Mouse (Mus musculus) heart, embryonic 13.5 days (tissue): Measurements from ENCODE around the gene Mgat4e. TPM values are rescaled to one million over a fixed set of nuclear protein-coding genes. Genes with fewer than 3 reads are reported as not detected.

Experiments
- ATAC-seq: fragments of 200-750 bp; cut with Nextera tagmentation; 2 replicates; pipeline ENCODE4 v1.8.0; 2017; ENCODE audit warnings: moderate TSS enrichment; ENCODE audit not compliant: insufficient number of reproducible peaks, low FRiP score, low TSS enrichment; ENCODE audit errors: extremely low read depth
- H3K27ac ChIP-seq: fragments of 300-500 bp; sonication (generic); replicated peaks from 2 replicates; pipeline ENCODE4 v1.5.1; 2015; ENCODE audit warnings: moderate library complexity, mild to moderate bottlenecking, inconsistent platforms
- H3K27me3 ChIP-seq: fragments of 300-500 bp; sonication (generic); replicated peaks from 2 replicates; pipeline ENCODE4 v1.6.1; 2015; ENCODE audit warnings: mild to moderate bottlenecking, inconsistent platforms
- H3K36me3 ChIP-seq: fragments of 300-500 bp; sonication (generic); 2 replicates; pipeline ENCODE4 v1.6.1; 2015; ENCODE audit warnings: mild to moderate bottlenecking, inconsistent platforms
- H3K4me1 ChIP-seq: fragments of 300-500 bp; sonication (generic); 2 replicates; pipeline ENCODE4 v1.6.1; 2015; ENCODE audit warnings: inconsistent platforms
- H3K4me2 ChIP-seq: fragments of 300-500 bp; sonication (generic); 2 replicates; pipeline ENCODE4 v1.6.1; 2015; ENCODE audit warnings: inconsistent platforms, mild to moderate bottlenecking, moderate library complexity
- H3K4me3 ChIP-seq: fragments of 300-500 bp; sonication (generic); 2 replicates; pipeline ENCODE4 v1.5.1; 2015; ENCODE audit warnings: moderate library complexity, mild to moderate bottlenecking, inconsistent platforms
- H3K9ac ChIP-seq: fragments of 300-500 bp; sonication (generic); 2 replicates; pipeline ENCODE4 v1.6.1; 2015; ENCODE audit warnings: inconsistent platforms, mild to moderate bottlenecking, moderate library complexity
- H3K9me3 ChIP-seq: fragments of 300-500 bp; sonication (generic); 2 replicates; pipeline ENCODE4 v1.6.1; 2016; ENCODE audit warnings: inconsistent platforms
- WGBS: fragments of 180-500 bp; shearing (Covaris S2); methylation state at CpG from one replicate; pipeline ENCODE4 v1.1.7; 2015; ENCODE audit warnings: mixed read lengths; 5-methylcytosine and 5-hydroxymethylcytosine counted together
- polyA plus RNA-seq: library from polyadenylated mRNA; unstranded; fragments of >200 nt; fragmentation: Nextera tagmentation; extraction: Ambion mirVana; gene quantifications from 2 replicates; pipeline ENCODE4 v1.2.1, GENCODE M21; 2015

Gene Mgat4e
- polyA plus RNA-seq, result not detected in 2 replicates

DNA sequence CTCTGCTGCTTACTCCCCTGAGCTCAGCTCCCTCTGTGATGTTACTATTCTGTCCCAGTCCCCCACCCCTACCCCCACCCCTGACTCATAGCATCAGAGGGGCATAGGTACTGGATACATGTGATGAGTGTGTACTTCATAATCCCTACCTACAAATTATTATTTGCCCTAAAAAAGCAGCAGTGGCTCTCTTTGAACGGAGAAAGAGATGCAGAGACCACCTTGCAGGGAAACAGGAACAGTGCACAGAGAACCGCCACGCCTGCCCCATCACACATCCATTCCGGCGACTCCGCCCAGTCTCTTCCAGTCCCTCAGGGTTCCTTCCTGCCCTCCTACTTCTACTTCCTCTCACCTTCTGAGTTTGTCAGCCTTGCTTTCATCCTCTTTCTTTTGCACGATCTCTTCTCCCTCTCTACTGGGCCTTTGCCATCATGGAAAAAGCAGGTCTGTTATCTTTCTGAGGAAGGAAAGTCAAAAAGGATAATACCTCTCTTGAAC lies at the start of gene Mgat4e:
TSS of gene Mgat4e (minus strand) at position 51 of the 501 bp plus-strand sequence.
- Histone ChIP-seq H3K27ac (no peak within 1 kb of the TSS), H3K27me3 (no peaks in the 10 kb centered on the region), H3K4me1 (no peaks in the 10 kb centered on the region), H3K36me3 (no peaks in the 10 kb centered on the region), H3K9ac (no peak within 1 kb of the TSS), H3K4me3 (no peak within 1 kb of the TSS), H3K9me3 (peaks cover 5% of the 10 kb centered on the region), H3K4me2 (no peak within 1 kb of the TSS)
- 45% methylated on average over 7 of the region's 7 CpGs for WGBS
- no peak; the same call in 1 of the 2 replicates for ATAC-seq

DNA sequence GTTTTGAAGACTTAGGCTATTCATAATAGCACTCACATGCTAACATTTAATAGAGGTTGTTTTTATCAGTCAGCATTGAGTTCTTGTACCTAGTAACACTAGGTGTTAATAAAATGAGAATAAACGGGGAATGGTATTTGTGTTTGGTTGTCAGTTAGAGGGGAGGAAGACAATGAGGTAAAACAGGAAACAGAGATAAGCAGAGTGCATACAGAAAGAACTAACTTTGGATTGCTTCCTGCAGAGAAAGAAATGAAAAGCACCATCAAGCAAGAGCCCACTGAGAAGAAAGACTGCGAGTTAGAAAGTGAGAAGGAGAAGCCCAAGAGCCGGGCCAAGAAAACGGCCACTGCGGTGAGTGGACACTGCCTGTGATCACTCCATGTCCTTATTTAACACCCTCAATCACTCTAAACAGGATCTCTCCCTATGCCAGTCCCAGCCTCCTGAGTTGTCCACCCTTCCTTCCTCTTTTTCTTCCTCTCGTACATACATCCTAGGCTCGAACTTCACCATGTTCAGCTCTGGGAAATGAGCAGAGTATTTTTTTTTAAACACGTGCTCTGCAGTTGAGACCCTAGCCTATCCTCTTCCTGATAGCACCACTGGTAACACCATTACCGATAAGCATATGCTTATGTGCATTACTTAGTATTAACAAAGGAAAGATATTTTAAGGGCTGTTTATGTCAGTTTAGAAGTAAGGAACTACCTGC lies 48.0 kb upstream of the Mgat4e start:
- no peak overlapping the region for H3K9ac ChIP-seq
- WGBS, result 73% methylated on average over 9 of the region's 9 CpGs
- peaks cover 86% of the 10 kb centered on the region for H3K36me3 ChIP-seq
- H3K9me3 ChIP-seq, result no peaks in the 10 kb centered on the region
- H3K4me2 ChIP-seq, result no peak overlapping the region
- no peak overlapping the region for H3K4me3 ChIP-seq
- no peaks in the 10 kb centered on the region for H3K4me1 ChIP-seq
- no peak overlapping the region for H3K27ac ChIP-seq
- no peaks in the 10 kb centered on the region for H3K27me3 ChIP-seq
- ATAC-seq, result no peak

DNA sequence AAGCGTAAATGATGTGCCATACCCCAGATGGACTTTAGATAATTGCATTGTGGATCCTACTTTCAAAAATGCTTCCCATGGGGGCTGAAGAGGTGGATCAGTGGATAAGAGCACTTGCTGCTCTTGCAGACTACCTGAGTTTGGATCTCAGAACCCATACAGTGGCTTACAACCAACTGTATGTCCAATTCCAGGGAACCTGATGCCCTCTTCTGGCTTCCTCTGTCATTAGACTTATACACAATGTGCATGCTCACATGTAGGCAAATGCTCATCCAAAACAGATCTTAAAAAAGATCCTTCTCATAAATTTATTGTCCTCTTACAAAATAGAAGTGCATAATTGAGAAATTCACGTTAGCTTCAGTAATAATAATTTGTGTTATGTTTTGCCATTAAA lies 42.3 kb upstream of the Mgat4e start:
- Histone ChIP-seq H3K36me3 (peaks cover 76% of the 10 kb centered on the region), H3K27me3 (no peaks in the 10 kb centered on the region), H3K4me1 (no peaks in the 10 kb centered on the region), H3K27ac (no peak overlapping the region), H3K4me2 (no peak overlapping the region), H3K9ac (no peak overlapping the region), H3K4me3 (no peak overlapping the region), H3K9me3 (no peaks in the 10 kb centered on the region)
- WGBS, result 92% methylated on average over 2 of the region's 2 CpGs
- ATAC-seq, result no peak

DNA sequence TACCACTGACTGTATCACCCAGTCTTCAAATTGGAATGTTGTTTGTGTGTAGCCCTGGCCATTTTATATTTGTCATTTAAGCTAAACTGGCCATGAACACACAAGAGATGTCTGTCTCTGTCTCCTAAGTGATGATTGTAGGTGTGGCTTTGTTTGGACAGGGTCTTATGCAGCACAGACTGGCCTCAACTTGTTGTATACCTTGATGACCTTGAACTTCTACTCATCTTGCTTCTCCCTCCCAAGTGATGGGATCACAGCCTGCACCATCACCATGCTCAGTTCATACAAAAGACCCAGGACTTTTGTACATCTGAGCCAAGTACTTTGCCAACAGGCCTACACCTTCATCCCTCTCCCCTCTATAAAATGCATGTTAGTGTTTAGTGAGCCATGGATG lies 40.2 kb upstream of the Mgat4e start:
- Histone ChIP-seq H3K9ac (no peak overlapping the region), H3K27me3 (no peaks in the 10 kb centered on the region), H3K4me2 (no peak overlapping the region), H3K4me3 (no peak overlapping the region), H3K36me3 (peaks cover 77% of the 10 kb centered on the region), H3K27ac (no peak overlapping the region), H3K9me3 (no peaks in the 10 kb centered on the region), H3K4me1 (no peaks in the 10 kb centered on the region)
- no peak for ATAC-seq

DNA sequence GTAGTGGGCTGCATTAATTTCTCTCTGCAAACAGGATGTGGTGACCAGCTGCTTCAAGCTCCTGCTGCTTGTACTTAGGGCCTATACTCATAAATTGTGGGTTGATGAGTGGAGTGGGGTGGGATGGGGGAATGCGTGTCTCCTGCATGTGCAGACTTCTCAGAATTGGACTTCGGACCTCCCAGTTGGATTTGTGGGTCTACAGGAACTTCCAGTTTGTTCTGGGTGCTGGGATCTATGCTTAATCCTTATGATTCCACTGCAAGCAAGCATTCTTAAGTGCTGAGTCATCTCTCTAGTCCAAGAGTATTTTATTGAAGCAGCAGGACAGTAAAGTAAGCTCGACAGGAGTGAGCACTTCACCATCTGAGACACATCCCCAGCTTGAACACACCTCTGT lies 34.1 kb upstream of the Mgat4e start:
- no peak overlapping the region for H3K9ac ChIP-seq

DNA sequence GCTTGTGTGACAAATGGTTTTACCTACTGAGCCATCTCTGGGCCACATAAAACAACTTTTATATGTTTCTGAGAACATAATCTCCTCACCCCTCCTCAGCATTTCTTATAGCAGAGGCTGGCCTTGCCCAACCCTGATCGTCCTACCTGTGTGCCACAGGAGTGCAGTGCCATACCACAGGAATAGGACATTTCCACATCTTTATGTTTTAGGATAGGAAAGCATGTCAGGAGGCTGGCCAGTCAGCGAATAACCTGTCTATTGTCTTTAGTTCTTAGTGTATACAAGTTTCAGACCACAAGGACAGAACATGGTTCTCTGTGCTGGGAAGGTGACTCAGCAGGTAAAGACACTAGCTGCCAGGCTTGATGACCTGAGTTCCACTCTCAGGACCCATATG lies 31.3 kb upstream of the Mgat4e start:
- no peaks in the 10 kb centered on the region for H3K9me3 ChIP-seq
- peaks cover 14% of the 10 kb centered on the region for H3K36me3 ChIP-seq
- H3K27me3 ChIP-seq, result no peaks in the 10 kb centered on the region
- no peak for ATAC-seq
- no peak overlapping the region for H3K9ac ChIP-seq
- 90% methylated on average over 2 of the region's 2 CpGs for WGBS
- no peak overlapping the region for H3K4me2 ChIP-seq
- H3K27ac ChIP-seq, result no peak overlapping the region
- H3K4me1 ChIP-seq, result peaks cover 5% of the 10 kb centered on the region
- no peak overlapping the region for H3K4me3 ChIP-seq

More for the DNA sequence above, 34.1 kb upstream of the Mgat4e start:
- 56% methylated on average over 3 of the region's 3 CpGs for WGBS
- H3K4me1 ChIP-seq, result peaks cover 5% of the 10 kb centered on the region
- H3K27me3 ChIP-seq, result no peaks in the 10 kb centered on the region
- H3K9me3 ChIP-seq, result no peaks in the 10 kb centered on the region
- H3K27ac ChIP-seq, result no peak overlapping the region
- peaks cover 35% of the 10 kb centered on the region for H3K36me3 ChIP-seq
- H3K4me2 ChIP-seq, result no peak overlapping the region
- no peak for ATAC-seq
- no peak overlapping the region for H3K4me3 ChIP-seq

DNA sequence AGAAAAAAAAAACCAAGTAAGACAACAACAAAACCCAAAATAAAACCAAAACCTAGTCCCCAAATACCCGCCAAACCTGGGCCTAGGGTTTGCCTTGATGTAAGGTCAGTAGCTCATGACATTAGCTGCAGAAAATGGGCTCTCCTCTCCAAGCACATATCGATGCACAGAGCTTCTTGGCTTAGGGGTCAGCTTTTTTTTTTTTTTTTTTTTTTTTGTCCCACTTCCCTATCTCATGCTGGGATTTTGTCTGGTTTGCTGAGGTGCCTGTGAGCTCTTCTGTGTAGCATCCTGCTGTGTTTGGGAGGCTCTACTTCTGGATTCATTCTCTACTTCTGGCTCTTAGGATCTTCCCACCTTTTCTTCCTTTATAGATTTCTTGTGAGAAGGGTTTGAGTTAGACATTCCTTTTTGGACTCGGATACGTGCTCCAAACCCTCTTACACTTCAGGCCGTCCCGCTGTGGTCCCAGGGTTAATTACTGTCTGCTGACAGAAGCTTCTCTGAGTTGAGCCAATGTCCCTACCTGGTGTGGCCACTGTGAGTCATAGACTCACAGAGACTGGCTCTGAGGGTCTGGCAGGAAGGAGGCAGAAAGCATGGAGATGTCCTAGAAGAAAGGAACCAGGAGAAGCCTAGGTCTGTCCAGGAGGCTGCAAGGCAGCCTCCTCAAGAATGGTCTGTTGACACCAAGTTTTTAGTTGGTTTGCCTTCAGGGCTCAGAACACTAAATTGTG lies 28.1 kb upstream of the Mgat4e start:
- no peak overlapping the region for H3K27ac ChIP-seq
- 76% methylated on average over 6 of the region's 6 CpGs for WGBS
- H3K4me1 ChIP-seq, result peaks cover 5% of the 10 kb centered on the region
- ATAC-seq, result no peak
- H3K4me3 ChIP-seq, result no peak overlapping the region
- H3K4me2 ChIP-seq, result no peak overlapping the region
- H3K27me3 ChIP-seq, result no peaks in the 10 kb centered on the region
- H3K9ac ChIP-seq, result no peak overlapping the region
- no peaks in the 10 kb centered on the region for H3K36me3 ChIP-seq
- H3K9me3 ChIP-seq, result no peaks in the 10 kb centered on the region

DNA sequence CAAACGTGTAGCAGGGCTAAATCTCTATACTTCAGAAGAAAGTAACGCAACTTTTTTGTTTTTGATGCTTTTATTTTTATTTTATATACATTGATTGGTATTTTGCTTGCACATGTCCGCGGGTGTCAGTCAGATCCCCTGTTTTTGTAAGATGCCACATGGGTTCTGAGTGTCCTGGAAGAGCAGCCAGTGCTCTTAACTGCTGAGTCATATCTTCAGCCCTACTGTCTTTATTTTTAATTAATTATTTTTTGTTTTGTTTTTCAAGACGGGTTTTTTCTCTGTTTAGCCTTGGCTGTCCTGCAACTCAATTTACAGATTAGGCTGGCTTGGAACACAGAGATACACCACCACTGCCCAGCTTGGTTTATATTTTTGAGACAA lies 24.4 kb upstream of the Mgat4e start:
- Histone ChIP-seq H3K36me3 (no peaks in the 10 kb centered on the region), H3K27ac (no peak overlapping the region), H3K9me3 (no peaks in the 10 kb centered on the region), H3K4me2 (no peak overlapping the region), H3K27me3 (no peaks in the 10 kb centered on the region), H3K4me1 (peaks cover 14% of the 10 kb centered on the region), H3K4me3 (no peak overlapping the region), H3K9ac (no peak overlapping the region)
- no peak for ATAC-seq
- WGBS, result 68% methylated on average over 5 of the region's 5 CpGs

DNA sequence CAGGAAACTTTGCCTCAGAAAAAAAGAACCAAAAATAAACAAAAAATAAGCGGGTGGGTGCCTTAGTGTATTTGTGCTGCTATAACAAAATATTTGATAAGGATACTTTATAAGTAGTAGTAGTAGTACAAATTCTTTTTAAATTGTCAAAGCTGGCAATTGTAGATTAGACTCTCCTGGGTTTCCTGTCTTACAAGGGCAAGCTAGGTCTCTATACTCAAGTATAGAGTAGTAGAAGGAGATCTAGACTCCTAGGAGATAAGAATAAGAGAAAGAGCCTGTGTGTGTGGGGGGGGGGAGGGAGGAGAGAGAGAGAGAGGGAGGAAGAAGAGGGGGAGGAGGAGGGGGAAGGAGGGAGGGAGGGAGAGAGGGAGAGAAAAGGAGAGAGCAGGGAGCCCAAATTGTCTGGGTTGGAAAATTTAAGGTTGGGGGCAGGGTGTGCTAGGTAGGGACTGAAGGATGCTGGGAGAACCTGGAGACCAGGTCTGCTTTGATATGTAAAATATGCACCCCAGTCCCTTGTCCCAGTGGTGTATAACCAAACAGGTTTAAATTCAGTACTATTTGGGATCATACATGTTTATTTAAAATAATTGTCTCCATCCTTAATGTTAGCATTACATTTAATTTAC lies 23.9 kb upstream of the Mgat4e start:
- Histone ChIP-seq H3K27me3 (no peaks in the 10 kb centered on the region), H3K27ac (no peak overlapping the region), H3K4me3 (no peak overlapping the region), H3K4me2 (no peak overlapping the region), H3K9ac (no peak overlapping the region), H3K9me3 (no peaks in the 10 kb centered on the region), H3K4me1 (peaks cover 14% of the 10 kb centered on the region), H3K36me3 (no peaks in the 10 kb centered on the region)
- no peak for ATAC-seq
- WGBS, result 65% methylated on average over 1 of the region's 1 CpGs

DNA sequence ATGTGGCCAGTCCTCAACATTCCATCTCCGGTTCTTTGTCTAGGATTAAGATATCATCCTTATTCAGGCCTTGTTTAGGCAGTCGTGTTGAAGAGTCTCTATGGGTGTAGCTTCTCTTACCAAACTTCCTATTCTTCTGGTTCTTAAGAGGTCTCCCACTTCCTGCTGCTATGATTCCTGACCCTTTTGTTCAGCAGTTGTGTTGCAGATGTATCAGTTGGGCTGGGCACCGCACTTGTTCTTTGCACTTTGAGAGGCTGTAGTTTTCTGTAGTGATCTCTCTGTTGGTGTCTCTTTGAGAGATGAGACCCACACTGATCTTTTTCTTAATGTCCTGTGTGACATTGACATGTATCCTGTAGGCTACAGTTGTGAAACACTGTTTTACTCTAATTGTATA lies 21.1 kb upstream of the Mgat4e start:
- Histone ChIP-seq H3K27me3 (no peaks in the 10 kb centered on the region), H3K4me2 (no peak overlapping the region), H3K4me3 (no peak overlapping the region), H3K4me1 (peaks cover 24% of the 10 kb centered on the region), H3K9me3 (no peaks in the 10 kb centered on the region), H3K9ac (no peak overlapping the region), H3K27ac (no peak overlapping the region), H3K36me3 (no peaks in the 10 kb centered on the region)
- ATAC-seq, result no peak
- WGBS, result 52% methylated on average over 3 of the region's 3 CpGs

DNA sequence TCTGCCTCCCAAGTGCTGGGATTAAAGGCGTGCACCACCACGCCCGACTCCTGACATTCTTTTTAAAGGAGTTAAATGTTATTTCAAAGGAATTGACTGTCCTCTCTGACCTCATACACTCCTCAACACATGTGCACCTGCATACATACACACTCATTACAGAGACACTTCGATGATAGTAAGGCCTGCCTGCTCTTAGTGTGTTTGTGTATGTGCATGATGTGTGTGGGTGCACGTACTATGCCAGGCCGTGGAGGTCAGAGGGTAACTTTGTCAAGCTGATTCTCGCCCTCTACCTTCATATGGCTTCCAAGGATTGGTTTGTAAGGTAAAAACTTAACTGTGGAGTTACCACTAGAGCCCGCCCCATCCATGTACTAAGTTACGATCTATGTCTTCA lies 20.7 kb upstream of the Mgat4e start:
- no peak overlapping the region for H3K4me2 ChIP-seq
- no peak overlapping the region for H3K4me3 ChIP-seq
- H3K4me1 ChIP-seq, result peaks cover 24% of the 10 kb centered on the region
- no peak overlapping the region for H3K27ac ChIP-seq
- 87% methylated on average over 9 of the region's 9 CpGs for WGBS
- no peak overlapping the region for H3K9ac ChIP-seq
- H3K27me3 ChIP-seq, result no peaks in the 10 kb centered on the region
- ATAC-seq, result no peak
- H3K36me3 ChIP-seq, result no peaks in the 10 kb centered on the region
- no peaks in the 10 kb centered on the region for H3K9me3 ChIP-seq
